Mouse (Mus musculus): ENCODE measurements around the gene Ltb4r2. TPM values are rescaled to one million over a fixed set of nuclear protein-coding genes. Genes with fewer than 3 reads are reported as not detected.
"Not testable (repeated sequence)": the region's sequence is repeated elsewhere in the genome, so short reads cannot be mapped to it uniquely, and the experiment has no call there.

Gene Ltb4r2
- polyA plus RNA-seq, 1 experiment from 2014 or later: 0.74 TPM

DNA sequence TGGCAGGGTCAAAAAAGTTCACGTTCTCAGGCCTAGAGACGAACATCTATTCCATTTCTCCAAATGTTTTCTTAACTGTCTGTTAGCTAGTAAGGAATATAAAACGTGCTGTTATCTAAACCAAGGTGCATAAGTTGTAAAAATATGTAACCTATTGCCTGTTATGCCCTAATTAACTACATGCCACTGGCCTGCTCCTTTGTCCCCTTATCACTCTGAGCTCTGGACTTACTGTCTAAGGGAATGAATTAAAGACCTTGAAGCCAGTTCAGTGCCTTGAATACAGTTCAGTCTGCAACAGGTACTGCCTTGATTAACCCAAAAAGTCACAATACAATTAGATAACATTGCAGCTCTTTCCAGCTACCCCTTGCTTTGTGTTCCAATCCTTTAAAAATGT is 25.9 kb upstream of the Ltb4r2 start:
- H3K9me3 ChIP-seq (replicated peaks): no peaks in the 10 kb centered on the region
- WGBS (ENCODE audit: insufficient replicate concordance): 58% methylated on average over 3 of the region's 3 CpGs
- no peaks in the 10 kb centered on the region for H3K4me1 ChIP-seq (replicated peaks)
- no peak overlapping the region for H3K9ac ChIP-seq
- ATAC-seq (ENCODE audit: insufficient read depth): no peak
- H3K27me3 ChIP-seq: peaks cover 1% of the 10 kb centered on the region; the same call in 1 of the 2 replicates
- no peak overlapping the region for H3K4me3 ChIP-seq (replicated peaks)
- no peak overlapping the region for H3K27ac ChIP-seq (replicated peaks)
- peaks cover 13% of the 10 kb centered on the region; the same call in 1 of the 2 replicates for H3K36me3 ChIP-seq (replicated peaks)
- H3K4me2 ChIP-seq: no peak overlapping the region

- ATAC-seq (ENCODE audit: insufficient read depth): no peak
- 52% methylated on average over 4 of the region's 4 CpGs for WGBS (ENCODE audit: insufficient replicate concordance)
- Histone ChIP-seq H3K9me3 (replicated peaks) (no peaks in the 10 kb centered on the region), H3K4me1 (replicated peaks) (no peaks in the 10 kb centered on the region), H3K27me3 (no peaks in the 10 kb centered on the region; the same call in 1 of the 2 replicates), H3K4me2 (no peak overlapping the region), H3K27ac (replicated peaks) (no peak overlapping the region), H3K9ac (no peak overlapping the region), H3K36me3 (replicated peaks) (peaks cover 14% of the 10 kb centered on the region; the same call in 1 of the 2 replicates), H3K4me3 (replicated peaks) (no peak overlapping the region)
Measured at GRCm38 (mm10) chr14:55735758-55736157, 25.5 kb upstream of the Ltb4r2 start.

- Histone ChIP-seq H3K4me1 (replicated peaks) (no peaks in the 10 kb centered on the region), H3K4me3 (replicated peaks) (no peak overlapping the region), H3K9me3 (replicated peaks) (no peaks in the 10 kb centered on the region), H3K4me2 (no peak overlapping the region), H3K27me3 (no peaks in the 10 kb centered on the region; the same call in 1 of the 2 replicates), H3K9ac (no peak overlapping the region), H3K27ac (replicated peaks) (no peak overlapping the region), H3K36me3 (replicated peaks) (peaks cover 14% of the 10 kb centered on the region; the same call in 1 of the 2 replicates)
- 67% methylated on average over 9 of the region's 9 CpGs for WGBS (ENCODE audit: insufficient replicate concordance)
- no peak for ATAC-seq (ENCODE audit: insufficient read depth)
Measured at GRCm38 (mm10) chr14:55737086-55737687, 24.0 kb upstream of the Ltb4r2 start.

DNA sequence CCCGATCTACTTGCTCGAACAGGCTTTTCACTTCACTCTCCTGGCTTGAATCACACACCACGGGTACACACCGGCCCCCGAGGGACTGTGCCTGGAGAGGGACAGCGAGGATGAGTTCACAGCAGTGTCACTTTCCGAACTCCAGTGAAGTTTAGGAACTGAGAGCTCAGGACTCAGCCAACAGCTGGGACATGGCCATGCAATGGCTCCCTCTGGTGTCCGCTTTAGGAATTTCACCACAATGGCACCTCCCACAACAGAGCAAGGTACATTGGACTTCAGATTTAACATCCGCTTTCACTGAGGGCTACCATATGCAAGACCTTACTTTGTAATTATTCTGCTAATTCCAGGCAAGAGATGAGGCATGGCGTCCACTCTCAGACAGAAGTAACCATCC is 17.5 kb upstream of the Ltb4r2 start:
- 17% methylated on average over 10 of the region's 10 CpGs for WGBS (ENCODE audit: insufficient replicate concordance)
- Histone ChIP-seq H3K9me3 (replicated peaks) (no peaks in the 10 kb centered on the region), H3K27ac (replicated peaks) (0 out of 2 replicates have a peak overlapping the region, but pooled peaks have one; percentile 0), H3K36me3 (replicated peaks) (peaks cover 22% of the 10 kb centered on the region; the same call in 1 of the 2 replicates), H3K4me1 (replicated peaks) (peaks cover 41% of the 10 kb centered on the region), H3K9ac (no peak overlapping the region), H3K4me2 (peak overlapping the region; percentile 90), H3K4me3 (replicated peaks) (no peak overlapping the region), H3K27me3 (no peaks in the 10 kb centered on the region)
- peak; percentile 40 for ATAC-seq (ENCODE audit: insufficient read depth)

DNA sequence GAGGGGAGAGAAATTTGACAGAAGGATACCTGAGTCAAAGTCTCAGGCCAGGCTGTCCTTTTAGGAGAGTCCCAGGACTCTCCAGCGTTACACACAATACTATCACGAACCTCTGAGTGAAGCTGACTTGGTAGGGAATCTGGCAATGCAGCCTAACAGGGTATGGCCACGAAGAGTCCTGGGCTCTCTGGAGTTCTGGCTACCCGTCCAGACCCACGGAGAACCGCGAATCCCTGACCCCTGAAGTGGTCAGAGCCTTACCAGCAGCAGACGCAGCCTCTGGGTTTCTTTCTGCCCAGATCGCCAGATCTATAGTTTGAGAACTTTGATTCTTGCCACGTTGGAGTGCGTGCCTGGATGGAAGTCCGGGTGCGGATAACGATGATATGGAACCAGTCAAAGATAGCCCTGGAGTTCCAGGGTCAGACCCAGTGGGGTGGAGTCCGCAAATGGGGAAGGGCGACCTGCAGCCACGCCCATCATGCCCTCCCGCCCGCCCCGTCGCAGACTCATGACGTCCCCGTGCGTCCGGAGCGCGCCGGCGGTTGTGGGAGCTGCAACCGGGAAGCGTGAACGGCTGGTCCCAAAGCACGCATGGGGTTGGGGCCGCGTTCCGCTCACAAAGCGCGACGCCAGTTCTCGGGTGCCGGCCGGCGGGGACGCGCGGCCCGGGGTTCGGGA is 15.9 kb upstream of the Ltb4r2 start, which contains the start of the genes Dhrs1 and Nop9:
Gene Dhrs1, minus strand, starts transcription at position 511 of the 681 bp plus-strand sequence.
Gene Nop9, plus strand, starts transcription at position 514 of the 681 bp plus-strand sequence.
- peaks cover 41% of the 10 kb centered on the region for H3K4me1 ChIP-seq (replicated peaks)
- peak; percentile 86 for ATAC-seq (ENCODE audit: insufficient read depth)
- 2% methylated on average over 48 of the region's 48 CpGs for whole genome bisulfite sequencing (ENCODE audit: insufficient replicate concordance)
- H3K9me3 ChIP-seq (replicated peaks): no peaks in the 10 kb centered on the region
- peak within 1 kb of the TSS; percentile 78 for H3K9ac ChIP-seq
- H3K4me3 ChIP-seq (replicated peaks): peak within 1 kb of the TSS; percentile 85
- no peaks in the 10 kb centered on the region for H3K27me3 ChIP-seq
- H3K4me2 ChIP-seq: peak within 1 kb of the TSS; percentile 90
- peaks cover 25% of the 10 kb centered on the region for H3K36me3 ChIP-seq (replicated peaks)
- H3K27ac ChIP-seq (replicated peaks): peak within 1 kb of the TSS; percentile 75

DNA sequence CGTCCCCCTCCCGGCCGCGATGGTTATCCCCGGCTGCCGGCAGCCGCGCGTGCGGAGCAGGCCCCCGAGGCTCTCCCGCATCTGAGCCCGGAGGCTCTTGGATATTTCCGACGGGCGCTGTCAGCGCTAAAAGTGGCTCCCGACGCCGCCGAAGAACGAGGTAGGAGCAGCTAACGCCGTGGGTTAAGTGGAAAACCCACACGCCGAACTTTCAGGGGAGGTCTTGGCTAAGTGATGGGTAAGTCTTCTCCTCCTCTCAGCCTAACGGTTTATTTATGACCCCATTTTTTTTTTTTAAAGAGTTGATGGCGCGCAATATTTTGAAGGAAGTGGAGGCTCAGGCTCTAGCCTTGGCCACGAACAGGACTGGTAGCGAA is 15.4 kb upstream of the Ltb4r2 start:
- no peak for ATAC-seq (ENCODE audit: insufficient read depth)
- peaks cover 41% of the 10 kb centered on the region for H3K4me1 ChIP-seq (replicated peaks)
- H3K9me3 ChIP-seq (replicated peaks): no peaks in the 10 kb centered on the region
- H3K9ac ChIP-seq: peak overlapping the region; percentile 78
- H3K4me3 ChIP-seq (replicated peaks): peak overlapping the region; percentile 85
- H3K27ac ChIP-seq (replicated peaks): peak overlapping the region; percentile 75
- H3K36me3 ChIP-seq (replicated peaks): peaks cover 30% of the 10 kb centered on the region
- under 1% methylated on average over 31 of the region's 31 CpGs for WGBS (ENCODE audit: insufficient replicate concordance)
- H3K27me3 ChIP-seq: no peaks in the 10 kb centered on the region
- peak overlapping the region; percentile 90 for H3K4me2 ChIP-seq

- H3K36me3 ChIP-seq (replicated peaks): peaks cover 43% of the 10 kb centered on the region
- no peak overlapping the region for H3K9ac ChIP-seq
- ATAC-seq (ENCODE audit: insufficient read depth): no peak
Measured at GRCm38 (mm10) chr14:55747051-55747847, 14.0 kb upstream of the Ltb4r2 start.

DNA sequence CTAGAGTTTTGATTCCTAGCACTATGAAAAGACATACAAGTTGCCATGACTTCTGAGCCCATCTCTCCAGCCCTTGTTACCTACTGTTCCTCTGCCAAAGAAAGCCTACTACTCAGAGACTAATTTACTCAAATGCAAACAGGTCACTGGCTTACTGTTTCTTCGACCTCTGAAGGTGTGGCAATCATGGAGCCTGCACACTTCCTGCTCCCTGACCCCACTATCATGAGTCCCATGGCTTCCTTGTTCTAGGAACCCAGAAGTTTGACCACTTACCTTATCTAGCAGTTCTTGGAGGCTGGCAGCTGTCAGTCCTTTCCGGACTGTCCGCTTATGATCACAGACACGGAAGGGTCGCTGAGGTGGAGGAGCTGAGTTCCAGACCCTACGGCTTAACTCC is 3.7 kb upstream of the Ltb4r2 start:
- Histone ChIP-seq H3K27ac (replicated peaks) (peak overlapping the region; percentile 75), H3K4me3 (replicated peaks) (peak overlapping the region; percentile 43), H3K36me3 (replicated peaks) (peaks cover 43% of the 10 kb centered on the region), H3K9me3 (replicated peaks) (no peaks in the 10 kb centered on the region), H3K9ac (no peak overlapping the region), H3K4me1 (replicated peaks) (peaks cover 31% of the 10 kb centered on the region), H3K27me3 (peaks cover 20% of the 10 kb centered on the region), H3K4me2 (peak overlapping the region; percentile 38)
- WGBS (ENCODE audit: insufficient replicate concordance): 16% methylated on average over 6 of the region's 6 CpGs
- no peak for ATAC-seq (ENCODE audit: insufficient read depth)

More at GRCm38 (mm10) chr14:55747051-55747847, 14.0 kb upstream of the Ltb4r2 start:
- Histone ChIP-seq H3K4me2 (peak overlapping the region; percentile 90), H3K27ac (replicated peaks) (no peak overlapping the region), H3K4me3 (replicated peaks) (peak overlapping the region; percentile 85), H3K9me3 (replicated peaks) (no peaks in the 10 kb centered on the region), H3K4me1 (replicated peaks) (peaks cover 41% of the 10 kb centered on the region), H3K27me3 (no peaks in the 10 kb centered on the region)
- WGBS (ENCODE audit: insufficient replicate concordance): 75% methylated on average over 10 of the region's 10 CpGs

- no peak within 1 kb of the TSS for H3K9ac ChIP-seq
- H3K4me1 ChIP-seq (replicated peaks): peaks cover 37% of the 10 kb centered on the region
- 10% methylated on average over 8 of the region's 8 CpGs for WGBS (ENCODE audit: insufficient replicate concordance)
Measured at GRCm38 (mm10) chr14:55758363-55758784, 2.9 kb upstream of the Ltb4r2 start, which contains the start of gene Cideb. Cideb (minus strand) TSS chr14:55758458.

GRCm38 (mm10) chr14:55760156-55760555 is 1.1 kb upstream of the Ltb4r2 start:
- ATAC-seq (ENCODE audit: insufficient read depth); H3K9me3 ChIP-seq (replicated peaks); H3K4me3 ChIP-seq (replicated peaks); H3K9ac ChIP-seq; H3K27ac ChIP-seq (replicated peaks): not testable (repeated sequence)
- H3K4me1 ChIP-seq (replicated peaks): peaks cover 41% of the 10 kb centered on the region
- 3% methylated on average over 6 of the region's 6 CpGs for WGBS (ENCODE audit: insufficient replicate concordance)
- peak overlapping the region; percentile 45 for H3K4me2 ChIP-seq
- peaks cover 46% of the 10 kb centered on the region for H3K27me3 ChIP-seq
- peaks cover 17% of the 10 kb centered on the region for H3K36me3 ChIP-seq (replicated peaks)

More at GRCm38 (mm10) chr14:55758363-55758784, 2.9 kb upstream of the Ltb4r2 start, which contains the start of gene Cideb:
- Histone ChIP-seq H3K4me3 (replicated peaks) (peak within 1 kb of the TSS; percentile 43), H3K9me3 (replicated peaks) (no peaks in the 10 kb centered on the region), H3K4me2 (peak within 1 kb of the TSS; percentile 38), H3K27me3 (peaks cover 28% of the 10 kb centered on the region), H3K27ac (replicated peaks) (peak within 1 kb of the TSS; percentile 75), H3K36me3 (replicated peaks) (peaks cover 35% of the 10 kb centered on the region)
- peak; percentile 41; the same call in 1 of the 2 replicates for ATAC-seq (ENCODE audit: insufficient read depth)

All from liver, embryonic 15.5 days (tissue).